Mouse (Mus musculus): ENCODE measurements at regions not wholly inside any gene's neighbourhood (a gene's known extent, or its start where the extent isn't known, plus 50 kb on each side); places are given as distances from the start of the nearest gene placed in this dataset.

GRCm38 (mm10) chr7:83392181-83392580 is 192.5 kb upstream of the Tmc3 start:
- no peak for TF ChIP-seq POLR2A (IDR thresholded peaks at IDR 0.05; ENCODE audit: low read depth, low read length)
- TF ChIP-seq CTCF (conservative IDR thresholded peaks at IDR 0.05; ENCODE audit: insufficient read depth, insufficient read length, low read depth, low read length): no peak
